Mouse (Mus musculus) bone marrow macrophage, adult 2 months (primary cell): ENCODE data around the gene Gzmg.
"Not testable (repeated sequence)": the region's sequence is repeated elsewhere in the genome, so short reads cannot be mapped to it uniquely, and the experiment has no call there.

Experiments
- CTCF ChIP-seq: IDR thresholded peaks from 2 replicates; pipeline ENCODE4 v1.5.1; 2012; ENCODE audit warnings: low read depth, mild to moderate bottlenecking, low read length, moderate library complexity
- POLR2A ChIP-seq: IDR thresholded peaks from 2 replicates; pipeline ENCODE4 v1.6.1; 2012; ENCODE audit warnings: mild to moderate bottlenecking, low read depth, low read length, borderline replicate concordance

- TF ChIP-seq POLR2A, CTCF: not testable (repeated sequence)
Measured at GRCm38 (mm10) chr14:56133675-56134074, 25.7 kb downstream of the Gzmg start.
